Mouse (Mus musculus) stomach, embryonic 14.5 days (tissue): ENCODE data around the gene Mip. TPM values are rescaled to one million over a fixed set of nuclear protein-coding genes. Genes with fewer than 3 reads are reported as not detected.
"Not testable (repeated sequence)": the region's sequence is repeated elsewhere in the genome, so short reads cannot be mapped to it uniquely, and the experiment has no call there.

Experiments used
- ATAC-seq: fragments of 200-750 bp; cut with Nextera tagmentation; 2 replicates; pipeline ENCODE4 v1.8.0; 2017; ENCODE audit warnings: low read depth, moderate TSS enrichment; ENCODE audit not compliant: insufficient number of reproducible peaks, insufficient read depth, low FRiP score
- H3K27ac ChIP-seq: fragments of 300-500 bp; sonication (generic); 2 replicates; pipeline ENCODE4 v1.5.1; 2014; ENCODE audit warnings: mild to moderate bottlenecking, low read length, moderate library complexity, mixed read lengths
- H3K27me3 ChIP-seq: fragments of 300-500 bp; sonication (generic); 2 replicates; pipeline ENCODE4 v1.6.1; 2014; ENCODE audit warnings: low read length, control low read depth, mixed read lengths; ENCODE audit not compliant: control insufficient read depth, insufficient read depth
- H3K36me3 ChIP-seq: fragments of 300-500 bp; sonication (generic); 2 replicates; pipeline ENCODE4 v1.6.1; 2014; ENCODE audit warnings: mild to moderate bottlenecking, control low read depth, low read length, moderate library complexity, mixed read lengths; ENCODE audit not compliant: control insufficient read depth, insufficient read depth
- H3K4me1 ChIP-seq: fragments of 300-500 bp; sonication (generic); 2 replicates; pipeline ENCODE4 v1.6.1; 2014; ENCODE audit warnings: low read length, control low read depth, mixed read lengths; ENCODE audit not compliant: control insufficient read depth, insufficient read depth
- H3K4me2 ChIP-seq: fragments of 300-500 bp; sonication (generic); replicated peaks from 2 replicates; pipeline ENCODE4 v1.6.1; 2014; ENCODE audit warnings: low read depth, low read length, control low read depth
- H3K4me3 ChIP-seq: fragments of 300-500 bp; sonication (generic); 2 replicates; pipeline ENCODE4 v1.5.1; 2014; ENCODE audit warnings: low read depth, low read length, control low read depth
- H3K9ac ChIP-seq: fragments of 300-500 bp; sonication (generic); replicated peaks from 2 replicates; pipeline ENCODE4 v1.6.1; 2014; ENCODE audit warnings: low read depth, mild to moderate bottlenecking, control low read depth, low read length, moderate library complexity, mixed read lengths
- H3K9me3 ChIP-seq: fragments of 300-500 bp; sonication (generic); 2 replicates; pipeline ENCODE4 v1.6.1; 2016; ENCODE audit warnings: low read depth, low read length, control low read depth; ENCODE audit not compliant: control insufficient read depth
- WGBS: fragments of 180-500 bp; shearing (Covaris S2); extraction: QIAGEN DNeasy Blood & Tissue Kit; methylation state at CpG from one replicate; pipeline ENCODE4 v1.1.7; 2014; 5-methylcytosine and 5-hydroxymethylcytosine counted together
- polyA plus RNA-seq: library from polyadenylated mRNA; unstranded; fragments of >200 nt; fragmentation: Nextera tagmentation; extraction: Ambion mirVana; gene quantifications from 2 replicates; pipeline ENCODE4 v1.2.1, GENCODE M21; 2014

Mip gene
- polyA plus RNA-seq, 1 experiment from 2014 or later, result not detected

DNA sequence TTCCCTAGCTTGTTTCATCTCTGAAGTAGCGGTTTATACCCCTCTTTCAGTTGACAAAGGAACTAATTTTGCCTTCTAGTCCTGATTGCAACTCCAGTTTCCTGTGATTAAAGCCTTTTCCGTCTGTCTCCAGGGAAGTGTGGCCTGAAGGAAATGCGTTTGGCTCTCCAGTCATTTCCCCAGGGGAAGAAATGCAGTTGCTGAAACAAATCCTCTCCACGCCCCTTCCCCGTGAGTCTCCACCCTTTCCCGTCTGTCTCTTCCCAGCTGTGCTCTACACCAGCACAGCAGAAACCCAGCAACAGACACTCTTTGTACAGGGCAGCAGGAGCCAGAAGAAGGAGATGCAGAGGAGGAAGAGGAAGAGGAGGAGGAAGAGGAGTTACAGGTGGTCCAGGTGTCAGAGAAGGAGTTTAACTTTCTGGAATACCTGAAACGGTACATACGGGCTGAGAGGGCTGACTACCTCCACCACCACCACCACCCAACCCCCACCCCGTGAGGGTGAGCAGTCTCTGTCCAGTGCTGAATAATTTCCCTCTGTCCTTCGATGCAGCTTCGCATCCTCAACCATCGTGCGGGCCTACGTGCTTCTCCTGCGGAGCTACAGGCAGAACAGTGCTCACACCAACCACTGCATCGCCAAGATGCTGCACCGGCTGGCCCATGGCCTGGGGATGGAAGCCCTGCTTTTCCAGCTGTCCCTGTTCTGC lies 21.5 kb downstream of the Mip start:
- 82% methylated on average over 17 of the region's 17 CpGs for WGBS
- no peaks in the 10 kb centered on the region for H3K4me1 ChIP-seq
- H3K4me3 ChIP-seq, result no peak overlapping the region
- H3K9me3 ChIP-seq, result no peaks in the 10 kb centered on the region
- H3K4me2 ChIP-seq, result no peak overlapping the region
- no peak overlapping the region for H3K9ac ChIP-seq
- no peak for ATAC-seq
- peak overlapping the region; percentile 33; the same call in 1 of the 2 replicates for H3K27ac ChIP-seq
- no peaks in the 10 kb centered on the region for H3K27me3 ChIP-seq
- peaks cover 82% of the 10 kb centered on the region for H3K36me3 ChIP-seq

DNA sequence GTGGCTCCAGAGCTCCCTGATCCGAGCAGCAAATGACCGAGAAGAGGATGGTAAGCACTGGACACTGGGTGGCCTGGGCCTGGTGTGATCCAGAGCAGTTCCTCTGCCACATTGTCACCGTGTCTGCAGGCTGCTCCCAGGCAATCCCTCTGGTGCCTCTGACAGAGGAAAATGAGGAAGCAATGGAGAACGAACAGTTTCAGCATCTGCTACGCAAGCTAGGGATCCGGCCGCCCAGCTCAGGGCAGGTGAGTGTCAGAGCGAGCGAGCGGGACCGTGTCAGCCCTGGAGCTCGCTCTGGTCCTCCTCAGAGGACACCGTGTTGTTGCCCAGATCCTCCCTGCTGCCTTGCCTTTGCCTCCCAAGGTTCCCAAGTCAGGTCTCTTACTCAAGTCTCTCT lies 24.9 kb downstream of the Mip start:
- H3K4me3 ChIP-seq, result no peak overlapping the region
- 90% methylated on average over 13 of the region's 13 CpGs for WGBS
- no peaks in the 10 kb centered on the region for H3K4me1 ChIP-seq
- no peaks in the 10 kb centered on the region for H3K27me3 ChIP-seq
- ATAC-seq, result no peak
- no peak overlapping the region for H3K4me2 ChIP-seq
- no peak overlapping the region for H3K27ac ChIP-seq
- no peaks in the 10 kb centered on the region for H3K9me3 ChIP-seq
- peaks cover 65% of the 10 kb centered on the region for H3K36me3 ChIP-seq
- H3K9ac ChIP-seq, result no peak overlapping the region

DNA sequence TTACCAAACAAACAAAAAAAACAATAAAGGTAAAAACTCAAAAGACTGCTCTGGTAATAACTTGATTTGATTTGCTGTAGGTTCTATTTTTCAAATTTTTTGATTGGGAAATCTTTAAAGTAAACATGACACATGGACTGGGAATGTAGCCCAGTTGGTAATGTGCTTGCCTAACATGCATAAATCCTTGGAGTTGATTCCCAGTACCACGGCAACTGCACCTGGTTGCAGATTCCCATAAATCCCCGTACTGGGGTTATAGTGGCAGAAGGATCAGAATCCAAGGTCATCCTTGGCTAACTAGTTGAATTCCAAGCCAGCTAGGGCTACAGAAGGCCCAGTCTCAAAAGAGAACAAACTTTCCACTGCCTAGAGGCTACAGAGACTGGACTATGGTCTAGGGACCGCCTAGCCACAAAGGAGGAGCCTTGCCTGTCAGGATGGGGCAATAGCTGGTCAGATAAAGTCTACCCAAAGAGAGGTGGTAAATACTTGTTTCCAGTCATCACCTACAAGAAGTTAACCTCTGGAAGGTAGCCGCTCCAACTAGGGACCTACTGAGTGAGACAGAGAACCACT lies 28.1 kb downstream of the Mip start, which contains the start of gene Apon:
Gene Apon, plus strand, starts transcription at position 420 of the 579 bp plus-strand sequence.
- Histone ChIP-seq H3K9ac (no peak within 1 kb of the TSS), H3K9me3 (no peaks in the 10 kb centered on the region), H3K27ac (no peak within 1 kb of the TSS), H3K4me1 (no peaks in the 10 kb centered on the region), H3K27me3 (no peaks in the 10 kb centered on the region), H3K4me2 (no peak within 1 kb of the TSS), H3K4me3 (no peak within 1 kb of the TSS), H3K36me3 (peaks cover 34% of the 10 kb centered on the region)
- 67% methylated on average over 4 of the region's 4 CpGs for WGBS
- no peak for ATAC-seq

DNA sequence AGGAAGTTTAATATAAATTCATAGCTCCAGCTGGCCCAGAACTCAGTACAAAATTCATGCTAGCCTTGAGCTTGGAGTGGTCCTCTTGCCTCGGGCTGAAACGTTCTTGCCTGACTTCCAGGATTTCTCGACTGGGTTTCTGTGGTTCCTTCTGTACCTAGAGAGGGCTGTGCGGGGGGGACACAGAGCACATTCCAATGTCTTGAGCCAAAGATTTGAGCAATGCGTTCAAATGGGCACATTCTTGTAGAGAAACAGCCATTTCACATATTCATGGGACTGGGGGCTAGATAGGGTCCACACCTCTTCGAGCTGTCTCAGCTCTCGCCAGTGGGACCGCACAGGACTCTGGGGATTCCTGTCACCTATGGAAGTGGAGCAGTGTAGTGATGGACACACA lies 30.3 kb downstream of the Mip start:
- Histone ChIP-seq H3K9ac (no peak overlapping the region), H3K4me1 (no peaks in the 10 kb centered on the region)
- no peak for ATAC-seq

DNA sequence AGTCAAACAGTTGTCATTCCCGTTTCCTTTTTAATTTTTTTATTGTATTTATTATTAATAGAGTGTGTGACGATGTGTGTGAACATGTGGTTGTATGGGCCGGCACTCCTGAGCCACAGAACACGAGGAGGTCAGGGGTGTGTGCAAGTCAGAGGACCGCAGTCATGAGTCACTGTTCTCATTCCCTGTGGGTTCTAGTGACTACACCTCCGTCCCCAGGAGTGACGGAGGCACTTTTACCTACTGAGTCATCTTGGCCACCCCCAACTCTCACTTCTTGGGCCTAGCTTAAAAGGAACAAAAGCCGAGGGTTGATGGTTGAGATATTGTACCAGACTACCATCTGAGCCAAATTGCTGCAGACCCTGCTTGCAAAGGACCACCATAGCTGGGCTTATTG lies 30.7 kb downstream of the Mip start:
- Histone ChIP-seq H3K9ac (no peak overlapping the region), H3K9me3 (no peaks in the 10 kb centered on the region), H3K27me3 (no peaks in the 10 kb centered on the region), H3K36me3 (peaks cover 14% of the 10 kb centered on the region), H3K27ac (no peak overlapping the region), H3K4me2 (no peak overlapping the region), H3K4me1 (no peaks in the 10 kb centered on the region), H3K4me3 (no peak overlapping the region)
- no peak for ATAC-seq
- 90% methylated on average over 8 of the region's 8 CpGs for WGBS

More for the DNA sequence above, 30.3 kb downstream of the Mip start:
- Histone ChIP-seq H3K27me3 (no peaks in the 10 kb centered on the region), H3K4me3 (no peak overlapping the region), H3K27ac (no peak overlapping the region), H3K9me3 (no peaks in the 10 kb centered on the region), H3K36me3 (peaks cover 18% of the 10 kb centered on the region), H3K4me2 (no peak overlapping the region)
- 91% methylated on average over 8 of the region's 8 CpGs for WGBS

DNA sequence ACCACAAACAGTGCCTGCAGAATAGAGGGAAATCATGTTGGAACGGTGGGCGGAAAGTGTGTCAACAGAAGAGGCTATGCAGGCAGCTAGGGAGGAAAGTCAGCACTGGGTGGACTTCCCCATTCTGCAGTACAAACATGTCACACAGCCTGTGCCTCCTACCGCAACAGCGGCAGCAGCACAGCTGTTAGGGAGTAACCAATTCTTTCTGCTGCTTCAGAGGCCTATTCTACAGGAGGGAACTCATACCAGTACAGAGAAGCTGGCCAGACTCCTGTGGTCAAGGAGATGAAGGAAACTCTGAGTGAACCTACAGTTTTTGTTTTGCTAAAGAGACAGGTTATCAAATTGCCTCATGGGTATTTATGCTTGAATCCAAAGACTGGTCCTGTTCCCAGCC lies 33.3 kb downstream of the Mip start:
- no peak for ATAC-seq
- no peak overlapping the region for H3K4me2 ChIP-seq
- WGBS, result 65% methylated on average over 4 of the region's 4 CpGs
- no peaks in the 10 kb centered on the region for H3K4me1 ChIP-seq
- H3K27me3 ChIP-seq, result no peaks in the 10 kb centered on the region
- no peaks in the 10 kb centered on the region for H3K9me3 ChIP-seq
- no peaks in the 10 kb centered on the region for H3K36me3 ChIP-seq
- H3K4me3 ChIP-seq, result no peak overlapping the region
- no peak overlapping the region for H3K9ac ChIP-seq
- no peak overlapping the region for H3K27ac ChIP-seq

DNA sequence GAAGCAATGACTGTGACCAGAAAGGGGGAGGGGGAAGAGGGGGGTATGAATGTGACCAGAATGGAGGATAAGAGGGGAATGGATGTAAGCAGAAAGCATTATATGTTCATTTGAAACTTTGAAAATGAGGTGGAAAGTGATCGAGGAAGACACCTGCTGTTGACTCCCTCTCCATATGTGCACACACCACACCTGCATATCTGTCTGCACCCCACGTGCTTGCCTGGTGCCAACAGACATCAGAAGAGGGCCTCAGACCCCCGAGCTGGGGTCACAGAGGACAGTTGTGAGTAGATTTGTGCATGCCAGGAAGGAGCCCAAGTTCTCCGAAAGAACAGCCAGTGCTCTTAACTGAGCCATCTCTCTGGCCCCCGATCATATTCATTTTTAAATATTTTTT lies 34.3 kb downstream of the Mip start:
- 85% methylated on average over 5 of the region's 5 CpGs for WGBS

DNA sequence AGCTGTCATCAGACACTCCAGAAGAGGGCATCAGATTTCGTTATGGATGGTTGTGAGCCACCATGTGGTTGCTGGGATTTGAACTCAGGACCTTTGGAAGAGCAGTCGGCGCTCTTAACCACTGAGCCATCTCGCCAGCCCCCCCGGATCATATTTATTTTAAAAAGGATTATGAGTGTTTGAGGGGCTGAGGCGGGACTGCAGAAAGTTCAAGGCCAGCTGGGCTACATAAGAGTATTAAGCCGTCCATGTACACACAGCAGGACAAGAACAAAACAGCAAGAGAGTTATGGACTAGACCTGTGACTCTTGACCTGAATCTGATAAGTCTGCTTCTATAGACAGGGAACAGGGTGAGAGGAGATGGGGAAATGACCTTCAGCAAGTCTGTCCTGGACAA lies 34.7 kb downstream of the Mip start:
- H3K27ac ChIP-seq, H3K27me3 ChIP-seq, H3K4me2 ChIP-seq, H3K4me3 ChIP-seq, H3K36me3 ChIP-seq, H3K9ac ChIP-seq, H3K4me1 ChIP-seq, H3K9me3 ChIP-seq, ATAC-seq: not testable (repeated sequence)
- WGBS, result 55% methylated on average over 7 of the region's 7 CpGs

More for the DNA sequence above, 34.3 kb downstream of the Mip start:
- Histone ChIP-seq H3K4me1 (no peaks in the 10 kb centered on the region), H3K9me3 (no peaks in the 10 kb centered on the region), H3K27me3 (no peaks in the 10 kb centered on the region), H3K27ac (no peak overlapping the region), H3K9ac (no peak overlapping the region), H3K36me3 (no peaks in the 10 kb centered on the region), H3K4me2 (no peak overlapping the region), H3K4me3 (no peak overlapping the region)
- ATAC-seq, result no peak
